Mouse (Mus musculus): ENCODE results near the gene Cald1. TPM values are rescaled to one million over a fixed set of nuclear protein-coding genes. Genes with fewer than 3 reads are reported as not detected.

Cald1 gene
- total RNA-seq, 2 experiments from 2014 or later, result 27.4 to 30.2 TPM

Other genes with a start within 250 kb of the Cald1 start
- 1 to 10 TPM in 1 of 2 experiments, under 1 TPM in 1; 0.28 to 1.2 TPM for gene Akr1b8, start 244.4 kb upstream of the Cald1 start, total RNA-seq (2021)
- gene Akr1b10, start 214.3 kb upstream of the Cald1 start, total RNA-seq (2021), result 10 to 100 TPM in 1 of 2 experiments, 1 to 10 TPM in 1; 9.0 to 10.3 TPM
- gene Akr1b7, start 186.2 kb upstream of the Cald1 start, total RNA-seq (2021), result not detected
- gene Bpgm, start 122.3 kb upstream of the Cald1 start, total RNA-seq (2021), result 10 to 100 TPM; 68.3 to 68.6 TPM
- gene Agbl3, start 181.9 kb downstream of the Cald1 start, total RNA-seq (2021), result 10 to 100 TPM; 16.4 to 18.5 TPM

Measured in left cerebral cortex, postnatal 4 days (tissue).